Mouse (Mus musculus) cortical plate, adult 2 months (tissue): Measurements from ENCODE around the gene Hes7.

Source experiments
- CTCF ChIP-seq: fragments of 200-500 bp; IDR thresholded peaks from 2 replicates; pipeline ENCODE4 v1.5.1; 2011; ENCODE audit warnings: mild to moderate bottlenecking, control low read depth, low read length; ENCODE audit not compliant: insufficient read depth; ENCODE audit errors: extremely low read depth
- POLR2A ChIP-seq: fragments of 200-500 bp; IDR thresholded peaks from 2 replicates; pipeline ENCODE4 v1.6.1; 2011; ENCODE audit warnings: mild to moderate bottlenecking, low read length, control low read depth; ENCODE audit not compliant: insufficient read depth; ENCODE audit errors: extremely low read depth

- TF ChIP-seq CTCF (peak; percentile 37; the same call in 1 of the 2 replicates), POLR2A (peak; percentile 37; the same call in 1 of the 2 replicates)
These were observed 13.9 kb downstream of the Hes7 start for GRCm38 (mm10) chr11:69133923-69134621.
